Mouse (Mus musculus): Measurements from ENCODE around the gene Slc10a1.

DNA sequence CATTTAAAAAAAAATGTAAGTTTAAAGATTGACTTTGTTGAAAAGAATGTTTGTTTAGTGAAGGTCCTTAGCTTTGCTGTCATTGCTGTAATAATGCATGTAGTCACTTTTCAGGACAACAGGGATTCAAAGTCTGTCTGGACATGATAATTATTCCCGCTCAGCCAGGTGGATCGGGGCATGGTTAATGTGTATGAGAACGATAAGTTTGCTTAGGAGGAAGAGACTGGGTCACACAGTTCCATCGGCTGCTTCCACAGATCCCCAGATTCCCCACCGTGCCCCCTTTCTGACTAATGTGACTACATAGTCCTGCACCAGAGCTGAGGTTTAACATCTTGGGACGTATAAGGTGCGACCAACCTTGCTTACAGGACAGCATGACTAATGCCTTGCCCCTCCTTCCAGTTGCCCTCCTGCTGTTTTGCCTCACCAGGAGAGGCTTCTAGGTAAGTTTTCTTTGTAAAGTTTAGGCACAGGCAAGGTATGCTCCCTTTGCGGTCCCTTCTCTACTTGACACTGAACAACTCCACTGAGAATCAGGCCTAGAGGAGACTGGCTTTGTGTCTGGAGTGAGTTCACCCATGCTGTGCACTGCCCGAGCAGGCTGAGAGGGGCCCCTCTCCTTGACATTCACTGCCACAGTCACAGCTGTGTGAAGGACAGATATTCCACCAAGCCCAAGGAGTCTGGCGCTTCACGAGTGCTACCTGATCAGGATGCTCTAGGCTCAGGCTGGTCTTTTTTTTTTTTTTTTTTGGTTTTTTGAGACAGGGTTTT, 2.3 kb downstream of the Slc10a1 start:
- TF ChIP-seq MYOG (IDR thresholded peaks at IDR 0.05; ENCODE audit: control insufficient read depth, extremely low read depth, insufficient read length) (no peak), CTCF (IDR thresholded peaks at IDR 0.05; ENCODE audit: control insufficient read depth, insufficient read depth, insufficient read length) (no peak), USF1 (IDR thresholded peaks at IDR 0.05; ENCODE audit: low read depth) (no peak), CEBPB (IDR thresholded peaks at IDR 0.05; ENCODE audit: low read depth) (no peak), MAX (IDR thresholded peaks at IDR 0.05) (no peak), MYOD1 (IDR thresholded peaks at IDR 0.05; ENCODE audit: control insufficient read depth, insufficient read length, low read depth) (no peak), FOSL1 (IDR thresholded peaks at IDR 0.05; ENCODE audit: insufficient read depth, low read length, poor library complexity, severe bottlenecking) (no peak)
